Mouse (Mus musculus): ENCODE measurements around the gene Pi16. TPM values are rescaled to one million over a fixed set of nuclear protein-coding genes. Genes with fewer than 3 reads are reported as not detected.

The Pi16 gene
- polyA plus RNA-seq, 1 experiment from 2014 or later, result 0.34 TPM

GRCm38 (mm10) chr17:29293807-29294605 lies 23.5 kb upstream of the Pi16 start:
- H3K4me3 ChIP-seq, result no peak overlapping the region
- H3K4me1 ChIP-seq, result peaks cover 25% of the 10 kb centered on the region
- H3K27me3 ChIP-seq (ENCODE audit: low read depth, poor library complexity, severe bottlenecking), result no peaks in the 10 kb centered on the region
- WGBS, result 78% methylated on average over 9 of the region's 9 CpGs
- H3K36me3 ChIP-seq, result peaks cover 48% of the 10 kb centered on the region
- no peak overlapping the region for H3K27ac ChIP-seq
- DNase-seq (ENCODE audit: low spot score), result no peak
- H3K9me3 ChIP-seq (replicated peaks), result no peaks in the 10 kb centered on the region

GRCm38 (mm10) chr17:29295835-29296234 lies 21.6 kb upstream of the Pi16 start:
- WGBS, result 73% methylated on average over 5 of the region's 5 CpGs
- H3K27me3 ChIP-seq (ENCODE audit: low read depth, poor library complexity, severe bottlenecking), result no peaks in the 10 kb centered on the region
- no peaks in the 10 kb centered on the region for H3K9me3 ChIP-seq (replicated peaks)
- peaks cover 61% of the 10 kb centered on the region for H3K36me3 ChIP-seq
- H3K27ac ChIP-seq, result no peak overlapping the region
- DNase-seq (ENCODE audit: low spot score), result no peak
- H3K4me3 ChIP-seq, result no peak overlapping the region
- H3K4me1 ChIP-seq, result peaks cover 25% of the 10 kb centered on the region

- 54% methylated on average over 10 of the region's 10 CpGs for WGBS
- DNase-seq (ENCODE audit: low spot score), result no peak
Observed at GRCm38 (mm10) chr17:29297321-29297720, 20.2 kb upstream of the Pi16 start.

DNA sequence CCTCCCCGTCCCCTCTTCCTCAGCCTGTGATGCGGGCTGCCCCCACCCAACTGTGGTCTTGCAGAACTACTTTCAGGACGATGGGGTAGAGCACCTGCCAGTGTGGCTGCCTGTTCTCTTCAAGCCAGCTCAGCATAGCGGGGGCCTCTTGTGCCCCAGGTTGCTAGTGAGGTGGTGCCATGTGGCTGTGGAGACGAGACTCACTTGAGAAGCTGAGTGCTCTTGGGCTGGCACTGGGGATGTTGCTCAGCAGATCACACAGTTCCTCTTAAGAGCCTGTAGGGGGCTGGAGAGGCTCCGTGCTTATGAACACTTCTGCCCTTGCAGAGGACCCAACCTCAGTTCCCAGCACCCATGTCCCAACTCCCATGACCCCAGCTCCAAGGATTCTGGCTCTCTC lies 19.7 kb upstream of the Pi16 start:
- Histone ChIP-seq H3K27me3 (ENCODE audit: low read depth, poor library complexity, severe bottlenecking) (no peaks in the 10 kb centered on the region), H3K4me1 (peaks cover 28% of the 10 kb centered on the region), H3K36me3 (peaks cover 62% of the 10 kb centered on the region), H3K9me3 (replicated peaks) (no peaks in the 10 kb centered on the region), H3K27ac (peak overlapping the region; percentile 63), H3K4me3 (no peak overlapping the region)
- 80% methylated on average over 6 of the region's 6 CpGs for WGBS
- DNase-seq (ENCODE audit: low spot score), result no peak

More at GRCm38 (mm10) chr17:29297321-29297720, 20.2 kb upstream of the Pi16 start:
- Histone ChIP-seq H3K36me3 (peaks cover 62% of the 10 kb centered on the region), H3K4me3 (no peak overlapping the region), H3K4me1 (peaks cover 25% of the 10 kb centered on the region), H3K9me3 (replicated peaks) (no peaks in the 10 kb centered on the region), H3K27ac (peak overlapping the region; percentile 63; the same call in 1 of the 2 replicates), H3K27me3 (ENCODE audit: low read depth, poor library complexity, severe bottlenecking) (no peaks in the 10 kb centered on the region)

DNA sequence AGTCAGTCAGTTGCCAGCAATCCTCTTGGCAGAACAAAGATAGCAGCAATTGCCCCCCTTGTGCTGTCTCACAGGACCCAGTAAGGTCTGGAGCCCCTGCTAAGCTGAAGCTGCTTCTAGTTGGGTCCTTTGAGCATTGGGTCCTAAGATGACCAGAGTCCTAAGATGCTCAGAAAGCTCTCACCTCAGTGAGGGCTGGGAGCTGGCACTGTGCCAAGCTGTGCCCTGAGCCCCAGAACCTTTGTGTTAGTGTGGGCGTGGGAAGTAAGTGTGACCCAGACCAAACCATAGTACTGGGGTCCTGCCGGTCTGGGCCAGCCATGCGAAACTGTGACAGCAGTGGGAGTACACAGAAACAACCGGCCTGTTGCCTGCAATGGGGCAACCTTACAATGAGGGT lies 18.2 kb upstream of the Pi16 start:
- peaks cover 42% of the 10 kb centered on the region for H3K4me1 ChIP-seq
- H3K36me3 ChIP-seq, result peaks cover 54% of the 10 kb centered on the region
- 98% methylated on average over 4 of the region's 4 CpGs for WGBS
- no peak for DNase-seq (ENCODE audit: low spot score)
- H3K4me3 ChIP-seq, result no peak overlapping the region
- no peaks in the 10 kb centered on the region for H3K9me3 ChIP-seq (replicated peaks)
- H3K27me3 ChIP-seq (ENCODE audit: low read depth, poor library complexity, severe bottlenecking), result no peaks in the 10 kb centered on the region
- H3K27ac ChIP-seq, result no peak overlapping the region

- WGBS, result 96% methylated on average over 7 of the region's 7 CpGs
- Histone ChIP-seq H3K4me3 (no peak overlapping the region), H3K9me3 (replicated peaks) (no peaks in the 10 kb centered on the region), H3K27ac (no peak overlapping the region), H3K27me3 (ENCODE audit: low read depth, poor library complexity, severe bottlenecking) (no peaks in the 10 kb centered on the region), H3K4me1 (peaks cover 53% of the 10 kb centered on the region), H3K36me3 (peaks cover 46% of the 10 kb centered on the region)
- no peak for DNase-seq (ENCODE audit: low spot score)
Observed at GRCm38 (mm10) chr17:29300926-29301325, 16.6 kb upstream of the Pi16 start.

GRCm38 (mm10) chr17:29301421-29301820 lies 16.1 kb upstream of the Pi16 start:
- H3K4me1 ChIP-seq, result peaks cover 53% of the 10 kb centered on the region
- 94% methylated on average over 6 of the region's 6 CpGs for WGBS
- no peaks in the 10 kb centered on the region for H3K27me3 ChIP-seq (ENCODE audit: low read depth, poor library complexity, severe bottlenecking)
- no peak for DNase-seq (ENCODE audit: low spot score)
- H3K4me3 ChIP-seq, result no peak overlapping the region
- no peak overlapping the region for H3K27ac ChIP-seq
- H3K36me3 ChIP-seq, result peaks cover 46% of the 10 kb centered on the region
- H3K9me3 ChIP-seq (replicated peaks), result no peaks in the 10 kb centered on the region

DNA sequence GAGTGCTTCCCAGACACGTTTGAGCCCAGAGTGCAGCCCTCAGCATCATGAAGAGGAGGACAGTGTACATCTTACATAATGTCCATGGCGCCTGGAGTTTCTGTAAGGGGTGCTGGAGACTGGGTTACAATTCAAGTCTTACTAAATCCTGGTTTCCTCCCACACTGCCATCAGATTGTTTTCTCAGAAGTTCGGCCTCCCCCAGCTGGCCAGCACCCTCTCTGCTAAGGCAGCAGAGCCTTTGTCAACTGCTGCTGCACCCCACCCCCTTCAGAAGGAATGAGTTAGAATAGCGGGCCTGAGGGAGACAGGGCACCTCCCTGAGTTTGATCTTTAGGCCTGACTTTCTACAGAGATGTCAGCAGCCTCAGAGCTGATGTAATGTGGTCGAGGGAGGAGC lies 15.3 kb upstream of the Pi16 start:
- WGBS, result 73% methylated on average over 5 of the region's 5 CpGs
- Histone ChIP-seq H3K36me3 (peaks cover 46% of the 10 kb centered on the region), H3K27ac (0 out of 2 replicates have a peak overlapping the region, but pooled peaks have one; percentile 28)

DNA sequence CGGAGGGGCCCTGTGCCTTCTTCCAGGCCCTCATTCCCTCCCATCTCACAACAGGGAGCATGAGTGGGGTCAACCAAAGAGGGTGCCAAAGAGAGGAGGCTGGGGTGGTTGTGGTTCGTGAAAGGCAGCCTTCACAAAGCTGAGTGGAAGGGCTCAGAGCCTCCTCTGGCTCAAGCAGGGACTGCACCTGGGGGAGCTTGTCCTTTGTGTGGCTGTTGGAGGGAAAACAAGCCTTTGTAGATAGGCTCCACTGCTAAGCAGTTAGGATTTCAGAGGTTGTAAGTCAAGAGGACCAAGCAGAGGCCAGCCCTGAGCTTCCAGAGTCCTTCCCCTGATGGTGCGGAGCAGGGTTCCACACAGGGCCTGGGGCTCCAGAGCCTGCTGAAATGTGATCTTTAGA lies 14.4 kb upstream of the Pi16 start:
- Histone ChIP-seq H3K36me3 (peaks cover 41% of the 10 kb centered on the region), H3K4me3 (no peak overlapping the region), H3K4me1 (peaks cover 48% of the 10 kb centered on the region), H3K27me3 (ENCODE audit: low read depth, poor library complexity, severe bottlenecking) (no peaks in the 10 kb centered on the region), H3K9me3 (replicated peaks) (no peaks in the 10 kb centered on the region), H3K27ac (peak overlapping the region; percentile 80)
- DNase-seq (ENCODE audit: low spot score), result no peak
- 41% methylated on average over 3 of the region's 3 CpGs for WGBS

More for the DNA sequence above, 15.3 kb upstream of the Pi16 start:
- H3K4me1 ChIP-seq, result peaks cover 48% of the 10 kb centered on the region
- H3K9me3 ChIP-seq (replicated peaks), result no peaks in the 10 kb centered on the region
- H3K27me3 ChIP-seq (ENCODE audit: low read depth, poor library complexity, severe bottlenecking), result no peaks in the 10 kb centered on the region
- H3K4me3 ChIP-seq, result no peak overlapping the region
- DNase-seq (ENCODE audit: low spot score), result no peak

DNA sequence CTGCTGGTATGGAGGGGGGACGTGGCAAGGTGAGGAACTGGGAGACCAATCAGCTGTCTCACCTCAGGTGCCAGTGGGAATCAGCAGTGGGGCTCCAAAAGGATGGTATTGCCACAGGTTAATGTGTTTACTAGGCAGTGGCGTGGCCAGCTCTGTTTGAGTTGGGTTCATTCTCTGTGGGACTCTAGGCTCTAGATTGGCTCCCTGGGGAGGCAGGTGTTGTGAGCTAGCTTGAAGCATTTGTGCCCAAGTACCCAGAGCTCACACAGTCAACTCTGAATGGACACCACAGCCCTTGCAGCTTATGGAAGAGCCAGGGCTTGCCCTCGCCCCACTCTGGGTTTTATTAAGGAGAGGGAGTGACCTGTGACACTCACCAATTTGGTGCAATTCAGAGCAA lies 13.6 kb upstream of the Pi16 start:
- WGBS, result 56% methylated on average over 3 of the region's 3 CpGs
- H3K36me3 ChIP-seq, result peaks cover 34% of the 10 kb centered on the region
- H3K27me3 ChIP-seq (ENCODE audit: low read depth, poor library complexity, severe bottlenecking), result no peaks in the 10 kb centered on the region
- peak overlapping the region; percentile 80 for H3K27ac ChIP-seq
- H3K9me3 ChIP-seq (replicated peaks), result no peaks in the 10 kb centered on the region
- DNase-seq (ENCODE audit: low spot score), result no peak
- H3K4me3 ChIP-seq, result no peak overlapping the region
- peaks cover 48% of the 10 kb centered on the region for H3K4me1 ChIP-seq

- Histone ChIP-seq H3K9me3 (replicated peaks) (no peaks in the 10 kb centered on the region), H3K27me3 (ENCODE audit: low read depth, poor library complexity, severe bottlenecking) (no peaks in the 10 kb centered on the region), H3K4me1 (peaks cover 48% of the 10 kb centered on the region), H3K27ac (0 out of 2 replicates have a peak overlapping the region, but pooled peaks have one; percentile 32), H3K36me3 (peaks cover 28% of the 10 kb centered on the region), H3K4me3 (no peak overlapping the region)
- no peak for DNase-seq (ENCODE audit: low spot score)
- WGBS, result 74% methylated on average over 13 of the region's 13 CpGs
Observed at GRCm38 (mm10) chr17:29304376-29305057, 13.0 kb upstream of the Pi16 start.

- Histone ChIP-seq H3K27ac (peak overlapping the region; percentile 32; the same call in 1 of the 2 replicates), H3K27me3 (ENCODE audit: low read depth, poor library complexity, severe bottlenecking) (no peaks in the 10 kb centered on the region), H3K4me3 (no peak overlapping the region), H3K9me3 (replicated peaks) (no peaks in the 10 kb centered on the region), H3K36me3 (peaks cover 20% of the 10 kb centered on the region), H3K4me1 (peaks cover 48% of the 10 kb centered on the region)
- DNase-seq (ENCODE audit: low spot score), result no peak
- WGBS, result 35% methylated on average over 15 of the region's 15 CpGs
Observed at GRCm38 (mm10) chr17:29305058-29305806, 12.2 kb upstream of the Pi16 start.

All from limb, embryonic 10.5 days (tissue).